Mouse (Mus musculus): ENCODE measurements at regions not wholly inside any gene's neighbourhood (a gene's known extent, or its start where the extent isn't known, plus 50 kb on each side); places are given as distances from the start of the nearest gene placed in this dataset.

DNA sequence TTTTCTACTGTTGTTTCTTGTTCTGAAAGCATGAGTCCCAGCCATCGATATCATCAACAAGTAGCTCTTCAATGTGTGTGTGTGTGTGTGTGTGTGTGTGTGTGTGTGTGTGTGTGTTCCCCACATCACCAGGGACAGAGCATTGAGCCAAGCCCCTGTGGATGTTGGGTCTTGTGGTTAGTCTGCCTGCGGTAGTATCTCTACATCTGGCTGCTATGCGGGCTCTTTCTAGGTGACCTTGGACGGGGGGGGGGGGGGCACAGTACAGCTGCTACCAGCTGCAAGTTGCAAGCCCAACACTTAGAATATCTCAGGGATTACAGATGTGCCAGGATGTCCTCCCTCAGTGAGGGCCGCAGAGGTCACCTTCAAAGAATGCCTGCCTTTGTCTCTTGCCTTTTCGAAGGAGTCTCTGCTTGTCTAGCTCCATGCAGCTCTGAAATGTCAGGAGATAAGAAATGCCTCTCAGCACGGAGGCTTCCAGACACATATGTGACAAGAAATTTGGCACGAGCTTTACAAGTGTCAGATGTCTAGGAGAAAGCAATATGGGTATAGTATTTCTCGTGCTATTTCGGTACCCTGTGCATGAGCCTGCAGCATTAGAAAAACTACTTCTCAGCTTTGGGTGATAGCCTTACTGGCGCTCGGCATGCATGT is 75.6 kb upstream of the Pgrmc2 start:
- DNase-seq, result no peak
- no peaks in the 10 kb centered on the region for H3K79me2 ChIP-seq (replicated peaks; ENCODE audit: control insufficient read depth, insufficient read depth, low read length)
- H3K4me1 ChIP-seq (ENCODE audit: control insufficient read depth, insufficient read depth, low read length), result peaks cover 1% of the 10 kb centered on the region; the same call in 1 of the 2 replicates
- no peaks in the 10 kb centered on the region for H3K36me3 ChIP-seq (ENCODE audit: control insufficient read depth, insufficient read depth, low read length)
- TF ChIP-seq CTCF (IDR thresholded peaks at IDR 0.05) (no peak), POLR2A (IDR thresholded peaks at IDR 0.05; ENCODE audit: insufficient read depth, low read depth, low read length) (no peak), EP300 (IDR thresholded peaks at IDR 0.05; ENCODE audit: insufficient read depth, low read depth, low read length) (no peak)
- 31% methylated on average over 12 of the region's 12 CpGs for WGBS
- H3K27ac ChIP-seq, result no peak overlapping the region
- no peak overlapping the region for H3K9ac ChIP-seq (ENCODE audit: low read depth, low read length)
- H3K4me3 ChIP-seq, result no peak overlapping the region
- H3K27me3 ChIP-seq (ENCODE audit: control insufficient read depth, insufficient read depth, low read length), result no peaks in the 10 kb centered on the region
- intact Hi-C loops (cut with DNase I), result no loop called here

DNA sequence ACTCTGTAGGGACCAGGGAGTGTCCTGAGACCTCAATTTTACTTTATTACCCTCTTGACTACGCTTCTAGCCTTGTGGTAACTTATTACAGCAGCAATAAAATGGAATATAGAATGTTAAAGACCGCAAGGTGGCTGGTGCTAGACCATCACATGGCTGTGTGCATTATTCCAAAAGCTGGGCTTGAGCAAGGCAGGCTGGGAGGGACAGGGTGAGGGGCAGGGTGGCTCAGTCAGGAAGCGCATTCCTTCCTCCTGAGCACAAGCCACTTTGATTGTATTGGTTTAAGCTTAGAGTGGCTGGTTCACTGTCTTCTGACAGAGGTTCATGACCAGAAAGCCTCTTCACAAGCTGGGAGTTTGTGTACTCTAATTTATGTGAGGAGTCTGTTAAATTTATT is 74.6 kb upstream of the Pgrmc2 start:
- DNase-seq, result no peak
- WGBS, result 86% methylated on average over 3 of the region's 3 CpGs
- Histone ChIP-seq H3K4me3 (no peak overlapping the region), H3K27ac (no peak overlapping the region), H3K9ac (ENCODE audit: low read depth, low read length) (no peak overlapping the region), H3K4me1 (ENCODE audit: control insufficient read depth, insufficient read depth, low read length) (peaks cover 1% of the 10 kb centered on the region; the same call in 1 of the 2 replicates), H3K27me3 (ENCODE audit: control insufficient read depth, insufficient read depth, low read length) (no peaks in the 10 kb centered on the region), H3K36me3 (ENCODE audit: control insufficient read depth, insufficient read depth, low read length) (no peaks in the 10 kb centered on the region), H3K79me2 (replicated peaks; ENCODE audit: control insufficient read depth, insufficient read depth, low read length) (no peaks in the 10 kb centered on the region)
- TF ChIP-seq EP300 (IDR thresholded peaks at IDR 0.05; ENCODE audit: insufficient read depth, low read depth, low read length), result no peak
- TF ChIP-seq CTCF (IDR thresholded peaks at IDR 0.05), result no peak
- no peak for TF ChIP-seq POLR2A (IDR thresholded peaks at IDR 0.05; ENCODE audit: insufficient read depth, low read depth, low read length)
- intact Hi-C loops (cut with DNase I), result no loop called here

DNA sequence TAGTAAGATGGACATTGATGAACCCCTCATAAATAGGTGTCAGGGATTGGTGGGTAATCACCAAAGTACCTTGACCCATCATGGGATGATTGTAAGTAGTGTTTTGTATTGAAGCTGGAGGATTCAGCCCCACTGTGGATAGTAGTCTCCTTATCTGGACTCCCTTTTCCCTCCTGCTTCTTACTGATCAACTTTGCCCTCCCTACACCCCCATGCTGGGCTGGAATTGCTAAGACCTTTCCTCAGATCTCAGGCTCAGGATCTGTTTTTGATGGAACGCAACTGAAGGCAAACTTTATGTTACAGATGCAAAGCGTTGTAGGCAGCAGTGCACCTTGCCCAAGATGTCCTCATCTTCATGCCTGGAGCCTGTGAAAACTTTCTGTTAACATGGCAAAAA is 73.7 kb upstream of the Pgrmc2 start:
- WGBS, result 91% methylated on average over 2 of the region's 2 CpGs
- Histone ChIP-seq H3K27ac (no peak overlapping the region), H3K79me2 (replicated peaks; ENCODE audit: control insufficient read depth, insufficient read depth, low read length) (no peaks in the 10 kb centered on the region), H3K4me3 (no peak overlapping the region), H3K9ac (ENCODE audit: low read depth, low read length) (no peak overlapping the region), H3K27me3 (ENCODE audit: control insufficient read depth, insufficient read depth, low read length) (no peaks in the 10 kb centered on the region), H3K4me1 (ENCODE audit: control insufficient read depth, insufficient read depth, low read length) (peaks cover 1% of the 10 kb centered on the region; the same call in 1 of the 2 replicates), H3K36me3 (ENCODE audit: control insufficient read depth, insufficient read depth, low read length) (no peaks in the 10 kb centered on the region)
- DNase-seq, result no peak
- TF ChIP-seq POLR2A (IDR thresholded peaks at IDR 0.05; ENCODE audit: insufficient read depth, low read depth, low read length) (no peak), EP300 (IDR thresholded peaks at IDR 0.05; ENCODE audit: insufficient read depth, low read depth, low read length) (no peak), CTCF (IDR thresholded peaks at IDR 0.05) (no peak)
- intact Hi-C loops (cut with DNase I), result no loop called here

DNA sequence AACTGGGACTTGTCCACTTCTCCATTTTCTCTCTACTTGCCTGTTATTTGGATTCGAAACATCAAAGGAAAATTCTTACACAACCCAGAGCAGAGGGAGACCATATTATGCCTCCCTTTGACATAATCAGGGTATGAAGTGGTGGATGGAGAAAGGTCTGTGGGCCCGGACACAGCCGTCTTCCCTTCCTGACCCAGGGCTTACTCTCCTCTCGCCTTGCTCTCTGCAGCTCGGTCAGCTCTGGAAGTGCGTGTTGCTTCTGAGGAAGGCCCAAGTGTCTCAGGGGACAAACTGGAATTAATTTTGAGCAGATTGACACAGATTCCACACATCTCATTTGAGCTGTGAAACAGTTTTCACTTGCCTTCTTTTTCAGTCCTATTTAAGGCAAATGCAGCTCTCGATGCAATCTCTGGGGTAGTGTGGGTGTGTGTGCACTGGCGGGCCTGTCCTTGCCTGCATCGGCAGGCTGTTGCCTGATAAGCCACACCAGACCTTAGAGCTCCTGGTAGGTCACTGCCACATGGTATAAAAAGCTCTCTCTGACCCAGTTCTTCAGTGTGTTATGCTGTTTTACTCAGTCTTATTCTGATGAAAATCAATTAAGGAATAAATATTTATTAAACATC is 72.4 kb upstream of the Pgrmc2 start:
- intact Hi-C loops (cut with DNase I), result no loop called here

DNA sequence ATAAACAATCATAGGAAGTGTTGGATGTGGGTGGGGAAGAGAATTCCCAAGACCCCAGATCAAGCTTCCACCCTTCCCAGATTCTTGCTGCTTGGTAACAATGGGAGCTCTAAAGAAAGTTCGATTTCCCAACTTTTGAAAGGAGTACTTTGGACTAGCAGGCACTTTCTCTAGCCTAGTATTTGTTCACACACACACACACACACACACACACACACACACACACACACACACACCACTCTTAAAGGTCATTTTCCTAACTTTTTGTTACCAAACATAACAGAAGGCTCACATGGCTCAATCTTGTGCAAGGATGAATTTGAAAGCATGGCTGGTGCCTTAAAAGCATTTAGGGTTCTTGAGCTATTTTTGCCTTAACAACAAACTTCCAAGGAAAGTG is 71.6 kb upstream of the Pgrmc2 start:
- no peaks in the 10 kb centered on the region for H3K36me3 ChIP-seq (ENCODE audit: control insufficient read depth, insufficient read depth, low read length)
- no peak overlapping the region for H3K4me3 ChIP-seq
- H3K9ac ChIP-seq (ENCODE audit: low read depth, low read length), result no peak overlapping the region
- no peaks in the 10 kb centered on the region for H3K27me3 ChIP-seq (ENCODE audit: control insufficient read depth, insufficient read depth, low read length)
- WGBS, result 47% methylated on average over 1 of the region's 1 CpGs
- no peak overlapping the region for H3K27ac ChIP-seq
- no peak for DNase-seq
- no peak for TF ChIP-seq CTCF (IDR thresholded peaks at IDR 0.05)
- TF ChIP-seq POLR2A (IDR thresholded peaks at IDR 0.05; ENCODE audit: insufficient read depth, low read depth, low read length), result no peak
- TF ChIP-seq EP300 (IDR thresholded peaks at IDR 0.05; ENCODE audit: insufficient read depth, low read depth, low read length), result no peak
- no peaks in the 10 kb centered on the region for H3K79me2 ChIP-seq (replicated peaks; ENCODE audit: control insufficient read depth, insufficient read depth, low read length)
- intact Hi-C loops (cut with DNase I), result no loop called here
- H3K4me1 ChIP-seq (ENCODE audit: control insufficient read depth, insufficient read depth, low read length), result peaks cover 1% of the 10 kb centered on the region; the same call in 1 of the 2 replicates

More for the DNA sequence above, 72.4 kb upstream of the Pgrmc2 start:
- 63% methylated on average over 9 of the region's 9 CpGs for WGBS
- peaks cover 1% of the 10 kb centered on the region; the same call in 1 of the 2 replicates for H3K4me1 ChIP-seq (ENCODE audit: control insufficient read depth, insufficient read depth, low read length)
- H3K27ac ChIP-seq, result no peak overlapping the region
- no peak overlapping the region for H3K4me3 ChIP-seq
- no peaks in the 10 kb centered on the region for H3K36me3 ChIP-seq (ENCODE audit: control insufficient read depth, insufficient read depth, low read length)
- DNase-seq, result no peak
- H3K9ac ChIP-seq (ENCODE audit: low read depth, low read length), result no peak overlapping the region
- H3K79me2 ChIP-seq (replicated peaks; ENCODE audit: control insufficient read depth, insufficient read depth, low read length), result no peaks in the 10 kb centered on the region
- TF ChIP-seq POLR2A (IDR thresholded peaks at IDR 0.05; ENCODE audit: insufficient read depth, low read depth, low read length), result no peak
- H3K27me3 ChIP-seq (ENCODE audit: control insufficient read depth, insufficient read depth, low read length), result no peaks in the 10 kb centered on the region

DNA sequence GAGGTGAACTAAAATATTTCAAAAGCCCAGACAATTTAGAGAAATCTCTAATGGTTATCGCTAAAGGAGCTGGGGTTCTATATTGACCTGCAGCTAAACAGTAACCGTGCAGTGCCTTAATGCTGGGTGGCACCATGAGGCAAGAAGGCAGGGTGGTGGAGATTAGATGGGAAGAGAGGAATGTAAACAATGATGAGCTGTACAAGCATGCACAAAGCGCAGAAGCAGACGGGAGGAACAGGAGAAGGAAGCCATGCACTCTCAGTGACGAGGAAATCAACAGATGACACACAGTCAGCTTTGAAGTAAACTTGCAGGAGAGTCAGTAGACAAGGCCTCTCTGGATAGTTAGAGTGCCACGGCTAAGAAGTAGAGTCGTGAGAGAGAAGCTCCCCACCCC is 69.1 kb upstream of the Pgrmc2 start:
- Histone ChIP-seq H3K9ac (ENCODE audit: low read depth, low read length) (no peak overlapping the region), H3K27me3 (ENCODE audit: control insufficient read depth, insufficient read depth, low read length) (no peaks in the 10 kb centered on the region), H3K27ac (no peak overlapping the region), H3K79me2 (replicated peaks; ENCODE audit: control insufficient read depth, insufficient read depth, low read length) (no peaks in the 10 kb centered on the region), H3K4me3 (no peak overlapping the region), H3K4me1 (ENCODE audit: control insufficient read depth, insufficient read depth, low read length) (no peaks in the 10 kb centered on the region), H3K36me3 (ENCODE audit: control insufficient read depth, insufficient read depth, low read length) (no peaks in the 10 kb centered on the region)
- 52% methylated on average over 7 of the region's 7 CpGs for WGBS
- DNase-seq, result no peak
- TF ChIP-seq POLR2A (IDR thresholded peaks at IDR 0.05; ENCODE audit: insufficient read depth, low read depth, low read length) (no peak), CTCF (IDR thresholded peaks at IDR 0.05) (no peak), EP300 (IDR thresholded peaks at IDR 0.05; ENCODE audit: insufficient read depth, low read depth, low read length) (no peak)
- intact Hi-C loops (cut with DNase I), result no loop called here

All from heart, adult 2 months (tissue).